8 mouse cellular contexts compared by ENCODE assay signal in the genomic region with DNA sequence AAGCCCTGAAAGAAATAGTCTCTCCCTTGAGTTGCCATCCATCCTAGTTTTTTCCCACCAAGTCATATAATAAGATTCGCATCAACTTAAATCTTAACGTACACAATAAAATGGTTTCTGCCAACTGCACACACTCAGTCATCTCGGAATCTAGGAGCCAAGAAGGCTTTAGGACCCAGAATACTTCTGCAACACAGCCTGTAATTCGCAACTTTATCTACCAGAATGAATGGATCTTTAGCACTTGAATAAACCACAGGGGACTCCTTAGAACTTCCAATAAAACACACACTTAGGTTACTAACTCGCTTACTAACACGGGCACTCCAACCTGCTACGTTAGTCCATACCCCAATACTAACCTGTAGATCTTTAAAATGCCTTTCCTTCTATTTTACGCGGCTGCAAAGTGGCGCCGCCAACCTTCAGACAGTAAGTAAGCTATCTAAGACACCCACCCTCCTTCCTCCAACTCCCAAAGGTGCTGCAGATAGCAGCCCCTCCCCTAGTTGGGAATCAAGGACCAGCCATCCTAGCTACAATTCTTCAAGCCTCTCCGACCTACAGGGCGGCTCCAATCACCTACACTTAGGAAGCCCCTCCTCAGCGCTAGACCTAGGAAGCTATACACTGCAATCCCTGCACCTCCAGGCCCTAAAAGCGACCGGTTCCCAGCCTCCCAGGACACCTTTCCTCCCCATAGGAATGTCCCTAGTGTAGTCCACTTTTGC. TPM values are rescaled to one million over a fixed set of nuclear protein-coding genes. Genes with fewer than 3 reads are reported as not detected.
DNase-seq lines count a peak whose midpoint lies in the region; ATAC-seq and TF ChIP-seq lines count a peak whose summit lies in the region.

No protein-coding gene starts in this region.

- no peaks in the 10 kb centered on the region for H3K27me3 ChIP-seq in stomach, postnatal 0 days (ENCODE audit: control insufficient read depth, insufficient read depth, low read length)

- 1% methylated on average over 16 of the region's 16 CpGs for WGBS in macrophage (ENCODE audit: missing documents)
- WGBS in stomach, postnatal 0 days = under 1% methylated on average over 16 of the region's 16 CpGs

- H3K4me2 ChIP-seq in stomach, postnatal 0 days (replicated peaks; ENCODE audit: low read depth) = peak overlapping the region; percentile 66

- peak overlapping the region; percentile 96 for H3K9ac ChIP-seq in stomach, postnatal 0 days (ENCODE audit: low read length)

- H3K36me3 ChIP-seq in macrophage (ENCODE audit: inconsistent target) = no peaks in the 10 kb centered on the region
- H3K36me3 ChIP-seq in stomach, postnatal 0 days (ENCODE audit: control insufficient read depth, insufficient read depth, low read length) = no peaks in the 10 kb centered on the region

- no peak overlapping the region for H3K27ac ChIP-seq in embryonic fibroblast, embryonic 13.5 days (ENCODE audit: insufficient read depth, low read length)
- no peak overlapping the region for H3K27ac ChIP-seq in macrophage
- peak overlapping the region; percentile 95 for H3K27ac ChIP-seq in stomach, postnatal 0 days (replicated peaks)

- no peaks in the 10 kb centered on the region for H3K9me3 ChIP-seq in stomach, postnatal 0 days (ENCODE audit: control insufficient read depth, low read length)

- H3K4me3 ChIP-seq in embryonic fibroblast, embryonic 13.5 days (ENCODE audit: insufficient read depth, low read length) = peak overlapping the region; percentile 98
- peak overlapping the region; percentile 73 for H3K4me3 ChIP-seq in macrophage (ENCODE audit: inconsistent target)
- peak overlapping the region; percentile 98 for H3K4me3 ChIP-seq in stomach, postnatal 0 days (ENCODE audit: low read depth, low read length)

- H3K79me2 ChIP-seq in macrophage (ENCODE audit: inconsistent target) = peaks cover 56% of the 10 kb centered on the region

- no peak for TF ChIP-seq POLR2A in embryonic fibroblast, embryonic 13.5 days (IDR thresholded peaks at IDR 0.05; ENCODE audit: low read depth, low read length)

- H3K4me1 ChIP-seq in embryonic fibroblast, embryonic 13.5 days (ENCODE audit: control insufficient read depth, insufficient read depth, low read length) = no peaks in the 10 kb centered on the region; the same call in 1 of the 2 replicates
- no peaks in the 10 kb centered on the region for H3K4me1 ChIP-seq in stomach, postnatal 0 days (replicated peaks; ENCODE audit: control insufficient read depth, insufficient read depth)

- DNase-seq in left cerebral cortex, postnatal 25 days (ENCODE audit: low spot score in 2 of 2) = peak; percentile 30 to 34
- no peak for DNase-seq in left cerebral cortex, postnatal 4 days
- peak; percentile 10 for DNase-seq in T-cell, adult 2 months (ENCODE audit: low spot score)
- DNase-seq in induced T-regulatory cell, adult 2 months (ENCODE audit: low read depth) = peak; percentile 62
- peak; percentile 21 for DNase-seq in stomach, postnatal 0 days (ENCODE audit: low spot score)
- no peak for DNase-seq in urinary bladder, postnatal 25 days (ENCODE audit: low spot score)

- TF ChIP-seq CTCF in embryonic fibroblast, embryonic 13.5 days (IDR thresholded peaks at IDR 0.05; ENCODE audit: borderline replicate concordance, insufficient read depth, low read length) = no peak
- TF ChIP-seq CTCF in stomach, postnatal 0 days (IDR thresholded peaks at IDR 0.05; ENCODE audit: low read depth) = no peak

- intact Hi-C loops in left cerebral cortex, postnatal 25 days (cut with DNase I) = loop anchor here (2.0 kb wide), 2 partner anchors 32 to 102 kb away; a partner anchor contains a TSS
- intact Hi-C loops in left cerebral cortex, postnatal 4 days (cut with DNase I) = no loop called here

- no peak for TF ChIP-seq EP300 in stomach, postnatal 0 days (optimal IDR thresholded peaks at IDR 0.05)

- peak; percentile 54 for ATAC-seq in stomach, postnatal 0 days (ENCODE audit: low FRiP score, low TSS enrichment)

RNA-seq across cellular contexts. Expression of a gene that starts 1.0 kb away (rescaled TPM):
- total RNA-seq in left cerebral cortex, postnatal 25 days (2021) = 10 to 100 TPM; 22.5 to 30.3 TPM
- 10 to 100 TPM; 14.2 to 18.4 TPM for total RNA-seq in left cerebral cortex, postnatal 4 days (2021)
- 59.3 and 67.9 TPM in 2 replicates for polyA plus RNA-seq in embryonic fibroblast, embryonic 13.5 days (2011; ENCODE audit: insufficient read length, low read depth, missing spikeins)
- 10 to 100 TPM; 13.3 to 75.6 (median 39.1) TPM for total RNA-seq in macrophage (2018; cell fraction: chromatin; rRNA removed)
- total RNA-seq in macrophage (2018; cell fraction: cytosol; rRNA removed) = 10 to 100 TPM in 25 of 26 experiments, 1 to 10 TPM in 1; 8.8 to 36.0 (median 20.0) TPM
- total RNA-seq in macrophage (2018; cell fraction: nucleus; rRNA removed) = 10 to 100 TPM in 24 of 26 experiments, 1 to 10 TPM in 2; 6.7 to 45.3 (median 27.3) TPM
- polyA plus RNA-seq in macrophage (2018) = 7.4 to 25.3 TPM (median 17.9 TPM) in 3 replicates
- polyA plus RNA-seq in stomach, postnatal 0 days (2015; fragmentation: Nextera tagmentation; extraction: Ambion mirVana) = 24.7 and 27.2 TPM in 2 replicates

RNA-seq across cellular contexts. Expression of a gene that starts 1.0 kb away (rescaled TPM):
- 10 to 100 TPM; 22.4 to 24.6 TPM for total RNA-seq in left cerebral cortex, postnatal 25 days (2021)
- 10 to 100 TPM; 43.4 to 50.3 TPM for total RNA-seq in left cerebral cortex, postnatal 4 days (2021)
- 24.8 and 27.4 TPM in 2 replicates for polyA plus RNA-seq in embryonic fibroblast, embryonic 13.5 days (2011; ENCODE audit: insufficient read length, low read depth, missing spikeins)
- total RNA-seq in macrophage (2018; cell fraction: chromatin; rRNA removed) = 10 to 100 TPM; 23.9 to 65.7 (median 40.6) TPM
- 10 to 100 TPM in 20 of 26 experiments, 1 to 10 TPM in 6; 7.5 to 28.0 (median 13.2) TPM for total RNA-seq in macrophage (2018; cell fraction: cytosol; rRNA removed)
- 10 to 100 TPM; 14.4 to 52.5 (median 23.9) TPM for total RNA-seq in macrophage (2018; cell fraction: nucleus; rRNA removed)
- polyA plus RNA-seq in macrophage (2018) = 7.2 to 20.5 TPM (median 8.4 TPM) in 3 replicates
- 8.0 and 8.8 TPM in 2 replicates for polyA plus RNA-seq in stomach, postnatal 0 days (2015; fragmentation: Nextera tagmentation; extraction: Ambion mirVana)

RNA-seq across cellular contexts. Expression of a gene that starts 16.1 kb away (rescaled TPM):
- 10 to 100 TPM; 19.1 to 22.0 TPM for total RNA-seq in left cerebral cortex, postnatal 25 days (2021)
- total RNA-seq in left cerebral cortex, postnatal 4 days (2021) = 10 to 100 TPM; 26.1 to 40.2 TPM
- 29.0 and 29.7 TPM in 2 replicates for polyA plus RNA-seq in embryonic fibroblast, embryonic 13.5 days (2011; ENCODE audit: insufficient read length, low read depth, missing spikeins)
- 10 to 100 TPM in 9 of 26 experiments, 1 to 10 TPM in 17; 2.0 to 18.0 (median 8.1) TPM for total RNA-seq in macrophage (2018; cell fraction: chromatin; rRNA removed)
- total RNA-seq in macrophage (2018; cell fraction: cytosol; rRNA removed) = 10 to 100 TPM in 7 of 26 experiments, 1 to 10 TPM in 19; 5.8 to 19.7 (median 8.8) TPM
- 10 to 100 TPM in 1 of 26 experiments, 1 to 10 TPM in 25; 1.7 to 15.0 (median 5.8) TPM for total RNA-seq in macrophage (2018; cell fraction: nucleus; rRNA removed)
- 6.1 to 13.9 TPM (median 8.1 TPM) in 3 replicates for polyA plus RNA-seq in macrophage (2018)
- 4.3 and 5.1 TPM in 2 replicates for polyA plus RNA-seq in stomach, postnatal 0 days (2015; fragmentation: Nextera tagmentation; extraction: Ambion mirVana)

RNA-seq across cellular contexts. Expression of a gene that starts 33.0 kb away (rescaled TPM):
- total RNA-seq in left cerebral cortex, postnatal 25 days (2021) = 100 to 1,000 TPM; 168 to 181 TPM
- 100 to 1,000 TPM; 223 to 225 TPM for total RNA-seq in left cerebral cortex, postnatal 4 days (2021)
- 185 TPM in 2 replicates for polyA plus RNA-seq in embryonic fibroblast, embryonic 13.5 days (2011; ENCODE audit: insufficient read length, low read depth, missing spikeins)
- total RNA-seq in macrophage (2018; cell fraction: chromatin; rRNA removed) = 10 to 100 TPM in 1 of 26 experiments, 1 to 10 TPM in 19, not detected in 6; 1.9 to 20.1 (median 4.0) TPM
- total RNA-seq in macrophage (2018; cell fraction: cytosol; rRNA removed) = 100 to 1,000 TPM in 13 of 26 experiments, 10 to 100 TPM in 13; 55.6 to 146 (median 91.7) TPM
- 10 to 100 TPM in 24 of 26 experiments, 1 to 10 TPM in 2; 7.6 to 44.5 (median 19.3) TPM for total RNA-seq in macrophage (2018; cell fraction: nucleus; rRNA removed)
- 73.4 to 124 TPM (median 123 TPM) in 3 replicates for polyA plus RNA-seq in macrophage (2018)
- polyA plus RNA-seq in stomach, postnatal 0 days (2015; fragmentation: Nextera tagmentation; extraction: Ambion mirVana) = 378 and 415 TPM in 2 replicates

RNA-seq across cellular contexts. Expression of a gene that starts 33.2 kb away (rescaled TPM):
- 10 to 100 TPM; 37.8 to 42.7 TPM for total RNA-seq in left cerebral cortex, postnatal 25 days (2021)
- 10 to 100 TPM; 25.4 to 26.6 TPM for total RNA-seq in left cerebral cortex, postnatal 4 days (2021)
- 30.2 and 37.7 TPM in 2 replicates for polyA plus RNA-seq in embryonic fibroblast, embryonic 13.5 days (2011; ENCODE audit: insufficient read length, low read depth, missing spikeins)
- 10 to 100 TPM in 21 of 26 experiments, 1 to 10 TPM in 5; 8.7 to 56.2 (median 30.2) TPM for total RNA-seq in macrophage (2018; cell fraction: chromatin; rRNA removed)
- total RNA-seq in macrophage (2018; cell fraction: cytosol; rRNA removed) = 10 to 100 TPM; 20.5 to 31.6 (median 26.0) TPM
- 10 to 100 TPM in 25 of 26 experiments, 1 to 10 TPM in 1; 8.2 to 39.3 (median 21.9) TPM for total RNA-seq in macrophage (2018; cell fraction: nucleus; rRNA removed)
- 18.6 to 31.0 TPM (median 24.7 TPM) in 3 replicates for polyA plus RNA-seq in macrophage (2018)
- polyA plus RNA-seq in stomach, postnatal 0 days (2015; fragmentation: Nextera tagmentation; extraction: Ambion mirVana) = 40.3 and 43.5 TPM in 2 replicates

Comparison
In these comparisons a context has a peak if more than half of its experiments do, and no peak if none do; other contexts are left out.
1. DNase-seq: peak in left cerebral cortex, postnatal 25 days (2 of 2), T-cell, adult 2 months (single experiment), induced T-regulatory cell, adult 2 months (single experiment) and stomach, postnatal 0 days (single experiment); none in left cerebral cortex, postnatal 4 days (single experiment) and urinary bladder, postnatal 25 days (single experiment).
2. Peak in every context shown above with its lines, with median percentiles within 50 percentile points of each other: H3K4me3 ChIP-seq.